Mouse (Mus musculus): ENCODE results near the gene Olfr543.
"Not testable (repeated sequence)": the region's sequence is repeated elsewhere in the genome, so short reads cannot be mapped to it uniquely, and the experiment has no call there.

The Olfr543 gene

GRCm38 (mm10) chr7:102481579-102481978, at the start of gene Olfr543:
Gene Olfr543, minus strand, starts transcription at chr7:102481679.
- no peak for DNase-seq (ENCODE audit: low read depth)

GRCm38 (mm10) chr7:102529052-102529451, 47.6 kb upstream of the Olfr543 start:
- peak; percentile 41 for DNase-seq (ENCODE audit: low read depth)

DNA sequence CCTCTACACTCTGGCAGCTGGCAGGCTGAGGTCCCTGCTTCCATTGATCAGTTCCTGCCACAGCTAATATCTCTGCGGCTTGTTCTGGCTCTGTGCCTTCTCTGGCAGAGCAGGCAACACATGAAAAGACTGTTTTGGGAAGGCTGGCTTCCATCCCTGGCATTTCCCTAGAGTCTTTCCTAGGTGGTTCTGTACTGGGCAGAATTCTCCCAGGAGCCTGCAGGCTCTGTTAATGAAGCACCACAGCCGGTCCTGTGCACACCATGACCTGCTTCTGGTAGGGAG, 35.5 kb upstream of the Olfr543 start:
- no peak for DNase-seq (ENCODE audit: low read depth)

DNA sequence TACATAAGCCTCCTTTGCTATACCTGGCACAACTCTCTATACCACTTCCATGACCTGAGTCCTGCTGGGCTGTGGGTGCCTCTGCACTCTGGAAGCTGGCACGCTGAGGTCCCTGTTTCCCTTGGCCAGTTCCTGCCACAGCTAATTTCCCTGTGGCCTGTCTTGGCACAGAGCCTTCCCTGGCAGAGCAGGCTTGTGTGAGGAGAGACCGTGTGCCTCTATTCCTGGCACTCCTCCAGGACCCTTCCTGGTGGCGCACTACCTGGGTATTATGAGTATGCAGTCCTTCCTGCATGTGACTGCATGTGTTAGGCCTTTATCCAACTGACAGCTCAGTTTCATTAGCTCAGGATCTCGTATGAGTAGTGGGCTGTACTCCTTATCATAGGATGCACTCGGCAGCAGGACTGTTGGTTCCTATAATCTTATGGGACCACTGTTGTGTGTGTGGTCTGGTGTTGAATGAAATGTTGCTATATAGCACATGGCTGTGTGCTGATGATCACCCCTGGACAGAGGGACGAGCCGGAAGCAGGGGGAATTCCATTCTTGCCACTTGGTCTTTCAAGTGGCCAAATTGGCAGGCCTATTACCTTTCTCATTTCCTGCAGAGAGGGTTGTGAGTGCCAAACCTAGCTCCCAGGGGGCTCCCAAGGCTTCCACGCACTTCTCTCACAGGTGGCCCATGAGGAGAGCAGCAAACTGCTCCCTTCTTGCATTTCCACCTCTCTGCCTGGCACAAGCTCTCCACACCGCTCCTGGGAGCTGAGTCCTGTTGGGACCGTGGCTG, 35.0 kb upstream of the Olfr543 start:
- no peak for DNase-seq (ENCODE audit: low read depth)

- DNase-seq (ENCODE audit: low read depth) = no peak
These were observed 32.7 kb upstream of the Olfr543 start for GRCm38 (mm10) chr7:102514144-102514543.

GRCm38 (mm10) chr7:102512814-102513435, 31.4 kb upstream of the Olfr543 start:
- DNase-seq (ENCODE audit: low read depth) = peak; percentile 83

- no peak for DNase-seq (ENCODE audit: low read depth)
These were observed 30.4 kb upstream of the Olfr543 start for GRCm38 (mm10) chr7:102511927-102512326.

- DNase-seq (ENCODE audit: low read depth) = no peak
These were observed 28.2 kb upstream of the Olfr543 start for GRCm38 (mm10) chr7:102509726-102510125.

GRCm38 (mm10) chr7:102508666-102509065, 27.2 kb upstream of the Olfr543 start:
- no peak for DNase-seq (ENCODE audit: low read depth)

DNA sequence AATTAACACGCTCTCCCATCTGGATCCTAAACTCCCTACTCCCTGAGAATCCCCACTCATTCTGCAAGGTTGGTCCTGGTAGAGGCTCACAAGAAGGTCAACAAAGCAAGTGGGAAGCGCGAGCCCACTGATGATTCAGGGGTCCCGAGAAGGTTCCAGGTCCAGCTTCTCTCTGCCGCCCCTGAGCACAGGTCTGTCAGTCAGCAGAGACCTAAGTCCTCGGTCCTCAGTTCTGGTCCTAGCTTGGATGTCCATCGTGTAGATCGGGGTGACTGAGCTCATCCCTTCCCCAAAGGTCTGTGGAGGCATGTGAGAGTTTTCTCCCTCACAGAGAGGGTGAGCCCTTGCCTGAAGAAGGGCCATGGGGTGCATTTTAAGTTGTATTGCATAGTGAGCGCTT, 26.6 kb upstream of the Olfr543 start:
- no peak for DNase-seq (ENCODE audit: low read depth)

DNA sequence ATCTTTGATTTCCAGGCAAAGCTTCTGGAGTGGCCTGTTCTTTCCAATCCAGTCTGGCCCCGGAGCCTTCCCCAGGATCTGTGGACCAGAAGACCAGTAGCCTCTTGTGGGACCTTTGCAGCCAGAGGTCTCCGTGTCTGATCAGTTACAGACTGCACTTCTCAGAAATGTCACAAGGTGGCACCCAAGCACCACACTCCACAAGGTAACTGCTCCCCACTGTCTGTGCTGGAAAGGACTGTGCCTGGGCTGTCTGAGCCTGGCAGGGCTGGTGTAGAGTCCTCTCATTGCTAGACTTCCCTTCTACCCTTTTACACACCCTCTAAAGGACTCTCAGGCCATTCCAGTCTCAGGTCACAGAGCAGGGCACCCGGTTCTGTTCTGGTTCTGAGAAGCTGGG, 25.4 kb upstream of the Olfr543 start:
- DNase-seq (ENCODE audit: low read depth) = peak; percentile 76

DNA sequence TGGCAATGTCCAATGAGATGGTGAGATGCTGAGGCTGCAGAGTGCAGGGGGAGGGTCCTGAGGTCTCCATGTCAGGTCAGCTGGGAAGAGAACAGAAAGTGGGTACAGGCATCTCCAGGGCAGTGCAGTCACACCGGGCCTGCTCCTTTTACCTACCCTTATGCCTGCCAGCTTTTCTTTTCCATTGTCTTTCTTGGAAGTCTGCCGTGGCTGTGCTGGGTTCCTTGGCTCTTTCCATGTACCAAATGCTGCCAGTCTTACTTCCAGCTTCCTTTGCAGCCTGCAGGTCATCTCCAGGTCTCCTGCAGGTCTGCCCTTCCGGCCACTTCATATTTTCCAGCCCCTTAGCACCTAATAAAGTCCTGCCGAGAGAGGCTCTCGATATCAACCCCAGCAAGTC, 20.5 kb upstream of the Olfr543 start:
- DNase-seq (ENCODE audit: low read depth) = no peak

DNA sequence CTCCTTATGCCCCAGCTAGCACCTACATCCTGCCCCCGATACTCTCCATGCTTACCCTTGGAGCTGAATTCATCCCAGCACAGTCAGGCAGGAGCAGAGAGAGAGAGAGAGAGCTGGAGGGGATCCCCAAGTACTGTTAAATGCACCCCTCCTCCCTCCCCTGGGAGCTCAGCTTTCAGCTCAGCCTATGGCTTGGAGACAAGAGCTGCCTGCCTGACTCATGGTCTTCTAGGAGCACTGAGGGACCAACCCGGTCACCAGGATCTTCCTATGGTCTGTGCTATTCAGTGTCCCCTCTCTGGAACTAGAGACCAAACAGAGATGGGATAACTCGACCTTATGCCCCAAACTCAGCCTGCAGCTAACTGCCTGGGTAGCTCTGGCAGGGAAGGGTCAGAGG, 18.0 kb upstream of the Olfr543 start, which contains the start of gene Olfr545:
TSS of gene Olfr545 (minus strand) at position 101 of the 400 bp plus-strand sequence.
- no peak for DNase-seq (ENCODE audit: low read depth)

GRCm38 (mm10) chr7:102494416-102494815, 12.9 kb upstream of the Olfr543 start:
- not testable (repeated sequence) for DNase-seq (ENCODE audit: low read depth)

GRCm38 (mm10) chr7:102488161-102488560, 6.7 kb upstream of the Olfr543 start, which contains the start of gene Olfr544:
Gene Olfr544, minus strand, starts transcription at chr7:102488313.
- DNase-seq (ENCODE audit: low read depth) = no peak

DNA sequence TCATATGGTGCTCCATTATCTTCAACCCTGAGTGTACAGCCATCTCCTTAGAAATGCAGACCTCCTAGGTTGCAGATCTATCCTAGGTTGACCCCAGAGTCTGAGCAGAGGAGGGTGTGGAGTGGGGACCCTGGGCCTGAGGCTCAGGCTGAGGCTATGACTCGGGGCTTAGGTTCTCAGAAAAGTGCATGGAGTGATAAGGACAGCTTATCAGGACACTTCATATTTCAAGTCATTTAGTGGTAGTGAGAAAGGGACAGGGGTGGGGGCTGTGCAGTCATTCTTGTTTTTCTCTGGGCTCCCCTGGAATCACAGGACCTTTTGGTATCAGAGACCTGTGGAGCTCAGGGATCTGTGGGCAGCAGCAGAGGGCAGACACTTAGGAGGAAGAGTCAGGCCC, 4.6 kb upstream of the Olfr543 start:
- no peak for DNase-seq (ENCODE audit: low read depth)

DNA sequence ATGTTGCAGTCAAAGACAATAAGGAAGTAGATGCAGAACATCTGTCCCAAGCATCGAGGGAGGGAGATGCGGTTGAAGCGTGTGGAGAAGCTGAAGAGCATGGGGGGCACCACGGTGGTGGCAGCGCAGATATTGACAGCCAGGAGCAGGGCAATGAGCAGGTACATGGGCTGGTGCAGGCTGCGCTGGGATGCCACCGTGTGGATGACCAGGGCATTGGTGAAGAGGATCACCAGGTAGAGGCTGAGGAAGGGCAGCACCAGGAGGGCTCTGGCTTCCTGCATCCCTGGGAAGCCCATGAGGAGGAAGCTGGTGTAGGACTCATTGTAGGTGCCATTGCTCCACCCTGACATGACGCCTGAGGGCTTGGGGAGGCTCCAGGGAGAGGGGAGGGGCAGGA, 3.3 kb upstream of the Olfr543 start:
- not testable (repeated sequence) for DNase-seq (ENCODE audit: low read depth)

DNA sequence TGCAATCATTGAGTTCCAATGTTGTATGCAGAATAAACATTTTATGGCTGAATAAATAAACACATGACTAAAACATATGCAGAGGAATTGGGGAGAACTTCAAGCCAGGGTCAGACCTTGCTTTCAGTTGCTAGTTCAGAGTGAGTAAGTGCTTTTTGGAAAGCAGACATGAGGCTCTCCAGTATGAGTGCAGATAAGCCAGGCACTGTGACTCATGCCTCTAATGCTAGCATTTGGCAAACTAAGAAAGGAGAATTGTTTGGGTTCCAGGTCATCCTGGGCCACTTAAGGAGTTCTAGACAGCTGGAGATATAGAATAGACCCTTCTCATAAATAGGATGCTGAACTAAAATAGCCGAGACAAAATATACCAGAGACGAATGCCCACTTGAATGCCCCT, 2.2 kb upstream of the Olfr543 start:
- DNase-seq (ENCODE audit: low read depth) = no peak

DNA sequence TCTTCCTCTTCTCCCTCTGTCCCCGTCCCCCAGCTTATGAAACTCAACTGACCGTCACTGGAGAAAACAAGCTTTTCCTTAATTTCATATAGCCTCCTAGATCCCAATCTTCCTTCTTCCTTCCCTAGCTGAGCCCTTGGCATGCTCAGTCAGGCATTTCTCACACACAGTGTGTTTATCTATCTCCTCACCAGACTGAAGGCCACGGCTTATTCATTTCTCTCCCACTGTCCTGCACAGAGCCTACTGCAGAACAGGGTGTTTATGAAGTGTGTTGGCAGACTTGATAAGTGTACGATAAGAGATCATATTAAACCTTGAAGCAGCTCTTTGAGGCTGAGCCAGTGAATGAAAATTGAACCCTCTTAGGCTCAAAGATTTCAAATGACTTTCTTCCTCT, 658 bp downstream of the Olfr543 start:
- no peak for DNase-seq (ENCODE audit: low read depth)

GRCm38 (mm10) chr7:102479368-102480078, 2.0 kb downstream of the Olfr543 start:
- DNase-seq (ENCODE audit: low read depth) = no peak

- DNase-seq (ENCODE audit: low read depth) = no peak
These were observed 2.6 kb downstream of the Olfr543 start for GRCm38 (mm10) chr7:102478926-102479325.

DNA sequence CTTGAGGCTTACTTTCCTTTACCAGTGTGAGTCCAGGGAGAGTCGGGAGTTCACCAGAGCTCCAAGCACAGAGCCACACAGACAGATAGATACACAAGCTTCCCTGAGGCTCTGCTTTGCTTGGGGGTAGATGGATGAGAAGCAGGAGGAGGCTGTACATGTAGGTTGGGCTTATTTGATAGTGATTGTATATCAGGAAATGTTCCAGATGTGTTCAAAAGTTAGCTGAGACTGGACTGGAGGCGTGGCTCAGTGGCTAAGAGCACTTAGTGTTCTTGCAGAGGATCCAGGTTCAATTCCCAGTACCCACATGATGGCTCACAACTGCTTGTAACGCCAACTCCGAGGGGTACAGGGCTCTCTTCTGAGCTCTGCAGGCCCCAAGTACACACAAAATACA, 3.1 kb downstream of the Olfr543 start:
- DNase-seq (ENCODE audit: low read depth) = no peak

DNA sequence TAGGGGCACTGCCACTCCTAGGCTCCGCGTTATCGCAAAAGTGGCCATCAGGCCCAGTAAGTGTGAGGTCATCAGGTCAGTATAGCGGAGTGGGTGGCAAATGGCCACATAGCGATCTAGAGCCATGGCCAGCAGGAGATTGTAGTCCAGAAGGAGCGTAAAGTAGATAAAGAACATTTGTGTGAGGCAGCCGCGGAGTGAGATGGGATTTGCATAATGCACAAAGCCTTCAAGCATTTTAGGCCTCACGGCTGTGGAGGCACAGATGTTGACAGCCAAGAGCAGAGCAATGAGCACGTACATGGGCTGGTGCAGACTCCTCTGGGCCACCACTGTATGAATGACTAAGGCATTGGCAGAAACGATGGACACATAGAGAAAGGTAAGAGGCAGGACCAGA, 4.1 kb downstream of the Olfr543 start:
- DNase-seq (ENCODE audit: low read depth) = no peak
